ENCODE assay signal across 27 mouse cellular contexts in the genomic region with DNA sequence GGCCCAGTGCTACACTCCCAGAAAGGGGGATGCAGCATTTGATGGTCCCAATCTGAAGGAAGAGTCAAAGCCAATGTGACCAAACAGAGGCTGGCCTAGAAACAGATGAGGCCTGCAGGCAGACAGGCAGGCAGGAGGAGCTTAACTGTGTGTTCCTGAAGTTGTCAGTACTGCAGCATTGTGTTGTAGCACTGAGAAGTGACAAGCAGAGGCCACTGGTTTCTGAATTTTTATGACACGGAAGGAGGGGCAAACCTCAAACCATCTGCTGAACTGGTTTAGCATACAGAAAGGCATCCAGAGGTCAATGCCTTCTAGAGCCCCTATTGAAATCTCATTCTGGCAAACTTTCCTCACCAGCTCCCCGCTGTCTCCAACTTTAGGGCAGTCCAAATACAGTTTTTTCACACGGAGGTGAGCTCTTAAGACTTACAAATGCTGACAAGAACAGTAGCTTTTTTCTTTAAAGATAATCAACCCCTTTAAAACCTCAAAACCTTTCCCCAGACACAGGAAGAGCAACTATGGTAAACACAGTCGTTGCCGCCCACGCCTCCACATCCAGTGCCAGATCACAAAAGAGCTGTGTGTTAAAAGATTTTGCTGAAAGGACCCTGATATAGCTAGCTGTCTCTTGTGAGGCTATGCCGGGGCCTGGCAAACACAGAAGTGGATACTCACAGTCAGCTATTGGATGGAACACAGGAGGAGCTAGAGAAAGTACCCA. TPM values are rescaled to one million over a fixed set of nuclear protein-coding genes. Genes with fewer than 3 reads are reported as not detected.
DNase-seq lines count a peak whose midpoint lies in the region; ATAC-seq and TF ChIP-seq lines count a peak whose summit lies in the region.
"Had no signal": no experiment of that assay in that cellular context is flagged by ENCODE, and none has a peak within 500 bp of the region (broad histone marks: within the 10 kb centered on the region; RNA-seq: fewer than 3 reads in every experiment).

No protein-coding gene starts in this region.

- no peak for TF ChIP-seq POLR2A in spleen, adult 2 months (IDR thresholded peaks at IDR 0.05; ENCODE audit: low read depth, low read length)
- no peak for TF ChIP-seq POLR2A in thymus, adult 2 months (IDR thresholded peaks at IDR 0.05; ENCODE audit: control insufficient read depth, extremely low read depth, insufficient read depth, low read length, poor library complexity)

- ATAC-seq in hindbrain, embryonic 11.5 days (ENCODE audit: low FRiP score), result no peak
- ATAC-seq: forebrain, embryonic 14.5 days; hindbrain, postnatal 0 days; liver, postnatal 0 days had no signal

- H3K9me3 ChIP-seq in hindbrain, embryonic 11.5 days (ENCODE audit: control insufficient read depth, low read length), result no peaks in the 10 kb centered on the region
- H3K9me3 ChIP-seq: embryonic facial prominence, embryonic 13.5 days; heart, embryonic 12.5 days; limb, embryonic 10.5 days; neural tube, embryonic 13.5 days had no signal

- peak; percentile 7 to 14 for DNase-seq in spleen, adult 2 months (ENCODE audit: low read depth in 1 of 2, low spot score in 2 of 2)
- DNase-seq in spleen, adult 12 weeks (ENCODE audit: low spot score), result no peak
- DNase-seq in T-cell, adult 2 months (ENCODE audit: low spot score), result peak; percentile 71
- peak; percentile 32 for DNase-seq in thymus, adult 2 months
- no peak for DNase-seq in adrenal gland, adult (ENCODE audit: inconsistent age in 2 of 2, low spot score in 1 of 2)
- no peak for DNase-seq in hindbrain, embryonic 11.5 days (ENCODE audit: low spot score)
- DNase-seq in left cerebral cortex, adult 18-20 months (ENCODE audit: low spot score in 2 of 2), result no peak
- DNase-seq: adrenal gland, postnatal 10 days; cerebellum, adult 9-11 months; kidney, adult 18-20 months; liver, postnatal 0 days; right cerebral cortex, adult 18-20 months had no signal

- no peak for TF ChIP-seq CTCF in spleen, adult 2 months (IDR thresholded peaks at IDR 0.05; ENCODE audit: extremely low read depth, insufficient read depth, insufficient read length, insufficient replicate concordance)
- TF ChIP-seq CTCF in thymus, adult 2 months (IDR thresholded peaks at IDR 0.05; ENCODE audit: borderline replicate concordance, control insufficient read depth, extremely low read depth, insufficient read depth, low read length, poor library complexity), result no peak

- H3K4me2 ChIP-seq in hindbrain, embryonic 11.5 days (replicated peaks; ENCODE audit: low read depth, low read length), result no peak overlapping the region
- H3K4me2 ChIP-seq: embryonic facial prominence, embryonic 13.5 days; heart, embryonic 12.5 days; midbrain, embryonic 11.5 days; neural tube, embryonic 13.5 days had no signal

- H3K4me1 ChIP-seq in spleen, adult 2 months (ENCODE audit: control insufficient read depth, insufficient read depth, insufficient read length), result no peaks in the 10 kb centered on the region
- H3K4me1 ChIP-seq in thymus, adult 2 months (replicated peaks; ENCODE audit: control insufficient read depth, insufficient read depth, low read length), result peaks cover 5% of the 10 kb centered on the region
- H3K4me1 ChIP-seq in hindbrain, embryonic 11.5 days (replicated peaks; ENCODE audit: control insufficient read depth, insufficient read depth, low read length), result no peaks in the 10 kb centered on the region
- H3K4me1 ChIP-seq: embryonic facial prominence, embryonic 13.5 days; heart, embryonic 12.5 days; limb, embryonic 10.5 days; neural tube, embryonic 13.5 days had no signal

- H3K27ac ChIP-seq in spleen, adult 2 months (ENCODE audit: insufficient read depth, low read length), result peak overlapping the region; percentile 68
- H3K27ac ChIP-seq in thymus, adult 2 months (ENCODE audit: control insufficient read depth, insufficient read depth, low read length), result peak overlapping the region; percentile 69
- H3K27ac ChIP-seq in hindbrain, embryonic 11.5 days (ENCODE audit: low read depth, low read length), result no peak overlapping the region
- H3K27ac ChIP-seq: embryonic facial prominence, embryonic 13.5 days; hindbrain, postnatal 0 days; kidney, postnatal 0 days; layer of hippocampus, adult 2 months; limb, embryonic 10.5 days; neural tube, embryonic 13.5 days had no signal

- H3K4me3 ChIP-seq in spleen, adult 2 months (ENCODE audit: extremely low read depth, insufficient read depth, insufficient read length), result no peak overlapping the region
- no peak overlapping the region for H3K4me3 ChIP-seq in thymus, adult 2 months (ENCODE audit: control insufficient read depth, insufficient read depth, low read length)
- H3K4me3 ChIP-seq in hindbrain, embryonic 11.5 days (ENCODE audit: low read depth, low read length), result no peak overlapping the region
- H3K4me3 ChIP-seq: embryonic facial prominence, embryonic 13.5 days; heart, embryonic 12.5 days; layer of hippocampus, adult 2 months; limb, embryonic 10.5 days; neural tube, embryonic 13.5 days had no signal

- H3K36me3 ChIP-seq in spleen, adult 2 months (ENCODE audit: control insufficient read depth, insufficient read depth, low read length), result peaks cover 3% of the 10 kb centered on the region; the same call in 1 of the 2 replicates
- H3K36me3 ChIP-seq in thymus, adult 2 months (ENCODE audit: control insufficient read depth, insufficient read depth, low read length), result peaks cover 11% of the 10 kb centered on the region
- no peaks in the 10 kb centered on the region for H3K36me3 ChIP-seq in hindbrain, embryonic 11.5 days (ENCODE audit: control insufficient read depth, insufficient read depth, low read length)
- H3K36me3 ChIP-seq: embryonic facial prominence, embryonic 13.5 days; heart, embryonic 12.5 days; limb, embryonic 10.5 days; neural tube, embryonic 13.5 days had no signal

- no peaks in the 10 kb centered on the region for H3K27me3 ChIP-seq in spleen, adult 2 months (ENCODE audit: control insufficient read depth, insufficient read depth, low read length)
- H3K27me3 ChIP-seq in thymus, adult 2 months (ENCODE audit: control insufficient read depth, insufficient read depth, low read length), result no peaks in the 10 kb centered on the region
- no peaks in the 10 kb centered on the region for H3K27me3 ChIP-seq in hindbrain, embryonic 11.5 days (ENCODE audit: control insufficient read depth, insufficient read depth, low read length)
- H3K27me3 ChIP-seq: CH12.LX; embryonic facial prominence, embryonic 13.5 days; heart, embryonic 12.5 days; neural tube, embryonic 13.5 days had no signal

- no peak overlapping the region for H3K9ac ChIP-seq in hindbrain, embryonic 11.5 days (ENCODE audit: low read depth, low read length)
- H3K9ac ChIP-seq: embryonic facial prominence, embryonic 13.5 days; heart, embryonic 12.5 days; liver, postnatal 0 days; neural tube, embryonic 13.5 days had no signal

- 72% methylated on average over 7 of the region's 7 CpGs for WGBS in spleen, adult 2 months
- WGBS in thymus, adult 2 months, result 23% methylated on average over 7 of the region's 7 CpGs
- WGBS in hindbrain, embryonic 11.5 days, result 69% methylated on average over 7 of the region's 7 CpGs

RNA-seq across cellular contexts. Expression of gene Cd40lg, which starts 41.5 kb away (rescaled TPM):
- polyA plus RNA-seq in spleen, adult 2 months (2012; rRNA removed), result 1.6 and 1.9 TPM in 2 replicates
- polyA plus RNA-seq in thymus, adult 2 months (2012; rRNA removed), result 6.0 and 7.2 TPM in 2 replicates
- polyA plus RNA-seq in hindbrain, embryonic 11.5 days (2014; fragmentation: Nextera tagmentation; extraction: Ambion mirVana), result not detected in 2 replicates
- total RNA-seq in left cerebral cortex, adult 18-20 months (2021), result not detected
- total RNA-seq: gastrocnemius, postnatal 4 days; hematopoietic stem cell, adult 5-6 weeks; hindbrain, postnatal 0 days; layer of hippocampus, adult 2 months; MEL; monocyte, adult 5-6 weeks had no signal
- polyA plus RNA-seq: embryonic facial prominence, embryonic 13.5 days; forebrain, embryonic 14.5 days; heart, embryonic 12.5 days; hindbrain, postnatal 0 days; kidney, postnatal 0 days; limb, embryonic 10.5 days; liver, adult 2 months; liver, postnatal 0 days; midbrain, embryonic 11.5 days; neural tube, embryonic 13.5 days had no signal

Comparison
In these comparisons a context has a peak if more than half of its experiments do, and no peak if none do; other contexts are left out.
1. DNase-seq: peak in spleen, adult 2 months (2 of 2), T-cell, adult 2 months (single experiment) and thymus, adult 2 months (single experiment); none in spleen, adult 12 weeks (single experiment), adrenal gland, adult (0 of 2), hindbrain, embryonic 11.5 days (single experiment) and left cerebral cortex, adult 18-20 months (0 of 2).